Mouse (Mus musculus) cortical plate, adult 2 months (tissue): Measurements from ENCODE around the gene Nfia.

ENCODE experiments used
- CTCF ChIP-seq: fragments of 200-500 bp; IDR thresholded peaks from 2 replicates; pipeline ENCODE4 v1.5.1; 2011; ENCODE audit warnings: mild to moderate bottlenecking, control low read depth, low read length; ENCODE audit not compliant: insufficient read depth; ENCODE audit errors: extremely low read depth
- POLR2A ChIP-seq: fragments of 200-500 bp; IDR thresholded peaks from 2 replicates; pipeline ENCODE4 v1.6.1; 2011; ENCODE audit warnings: mild to moderate bottlenecking, low read length, control low read depth; ENCODE audit not compliant: insufficient read depth; ENCODE audit errors: extremely low read depth

GRCm38 (mm10) chr4:98081962-98082361, 309.4 kb downstream of the Nfia start:
- TF ChIP-seq CTCF (no peak), POLR2A (no peak)
